Mouse (Mus musculus) heart, adult 18-20 months (tissue): Measurements from ENCODE around the gene Tgfb3. TPM values are rescaled to one million over a fixed set of nuclear protein-coding genes. Genes with fewer than 3 reads are reported as not detected.
A peak's percentile ranks its signal among the peaks of the same experiment; 100 is the strongest.

Source experiments
- DNase-seq, 2 experiments: peaks; one replicate each; pipeline ENCODE4 v3.0.0; 2021 to 2022; ENCODE audit warnings: mixed read lengths in 1 of 2
- long read RNA-seq, 2 experiments: library from polyadenylated mRNA; stranded (forward); transcript quantifications; one replicate each; pipeline ENCODE4 v2.0.0; 2021
- total RNA-seq, 2 experiments: library from RNA; stranded (reverse); gene quantifications; 2 replicates each; pipeline ENCODE4 v1.2.3; 2021

Gene Tgfb3
- 10 to 100 TPM; 13.1 to 13.5 TPM for total RNA-seq
- long read RNA-seq, experiment 1, transcript Tgfb3-201 (7 exons, 3,383 nt): major isoform, 11 of 14 reads
- long read RNA-seq, experiment 1, partial matches to known transcripts: 0 of 14 reads
- long read RNA-seq, experiment 1, other reads (novel, unspliced or antisense): 3 of 14 reads
- long read RNA-seq, experiment 2, transcript Tgfb3-201 (7 exons, 3,383 nt): major isoform, 5 of 7 reads
- long read RNA-seq, experiment 2, partial matches to known transcripts: 1 of 7 reads
- long read RNA-seq, experiment 2, other reads (novel, unspliced or antisense): 1 of 7 reads

DNA sequence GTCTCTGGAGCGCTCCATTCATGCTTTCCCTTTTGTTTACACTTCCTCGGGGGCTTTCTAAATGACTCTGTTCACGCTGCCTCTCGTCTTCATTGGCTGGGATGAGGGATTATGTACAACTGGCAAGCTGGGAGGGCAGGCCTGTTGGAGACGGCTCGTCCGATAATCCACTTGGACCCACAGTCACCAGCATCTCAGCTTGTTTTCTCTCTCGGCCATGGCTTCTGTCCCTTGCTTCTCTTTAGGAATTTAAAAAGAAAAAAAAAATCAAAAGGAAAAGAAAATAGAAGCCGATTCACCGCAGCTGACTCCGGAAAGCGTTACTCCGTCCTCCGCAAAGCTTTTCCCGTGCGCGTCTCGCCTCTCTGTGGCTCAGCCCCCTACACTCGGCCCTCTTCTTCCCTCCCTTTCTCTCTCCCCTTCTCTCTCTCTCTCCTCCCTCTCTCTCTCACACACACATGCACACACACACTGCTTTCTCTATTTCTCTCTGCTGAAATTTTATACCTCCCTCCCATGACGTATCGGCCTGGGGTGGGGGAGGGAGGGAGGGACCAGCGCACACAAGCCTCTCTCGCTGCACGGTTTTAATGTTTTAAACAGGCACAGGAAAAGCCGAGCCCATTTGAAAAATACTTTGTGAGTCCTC is at the start of gene Tgfb3:
Gene Tgfb3 (minus strand): TSS at position 489 of the 649 bp plus-strand sequence.
- DNase-seq: peak; percentile 80 to 81

DNA sequence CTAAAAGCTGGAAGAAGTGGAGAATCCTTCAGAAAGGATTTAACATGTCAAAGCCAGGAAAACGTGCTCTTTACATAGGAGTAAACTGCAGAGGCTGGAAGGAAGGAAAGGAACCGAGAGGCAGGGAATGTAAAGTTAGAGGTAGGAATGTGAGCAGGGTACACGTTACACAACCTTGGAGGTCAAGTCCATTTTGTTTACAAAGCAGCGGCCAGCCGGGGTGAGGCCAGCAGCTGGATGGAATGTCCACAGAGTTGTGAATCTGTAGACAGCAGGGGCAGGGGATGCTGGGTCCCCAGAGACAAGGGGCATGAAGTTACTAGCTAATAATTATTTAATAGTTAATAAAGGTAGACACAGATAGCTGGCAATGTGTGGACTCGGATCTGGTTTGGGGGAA is 49.3 kb upstream of the Tgfb3 start:
- DNase-seq: peak; percentile 50 to 64

DNA sequence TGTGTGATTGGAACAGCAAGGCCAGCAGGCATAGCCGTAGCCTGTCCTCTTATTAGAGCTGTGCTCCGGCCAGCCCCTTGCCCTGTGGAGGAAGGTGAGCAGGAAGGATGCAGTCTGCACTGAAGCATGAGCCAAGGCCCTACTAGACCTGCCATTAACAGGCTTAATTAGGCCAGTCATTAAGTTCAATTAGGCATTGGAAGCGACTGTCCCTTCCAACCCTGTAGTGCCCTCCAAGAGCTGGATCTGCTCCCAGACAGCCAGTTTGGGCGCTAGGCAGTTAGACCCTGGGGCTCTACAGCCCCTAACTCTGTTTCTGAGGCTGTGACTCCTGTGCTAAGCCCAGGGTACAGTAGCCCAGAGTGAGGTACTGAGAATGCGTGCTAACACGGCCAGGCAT is 45.2 kb upstream of the Tgfb3 start:
- DNase-seq: no peak

DNA sequence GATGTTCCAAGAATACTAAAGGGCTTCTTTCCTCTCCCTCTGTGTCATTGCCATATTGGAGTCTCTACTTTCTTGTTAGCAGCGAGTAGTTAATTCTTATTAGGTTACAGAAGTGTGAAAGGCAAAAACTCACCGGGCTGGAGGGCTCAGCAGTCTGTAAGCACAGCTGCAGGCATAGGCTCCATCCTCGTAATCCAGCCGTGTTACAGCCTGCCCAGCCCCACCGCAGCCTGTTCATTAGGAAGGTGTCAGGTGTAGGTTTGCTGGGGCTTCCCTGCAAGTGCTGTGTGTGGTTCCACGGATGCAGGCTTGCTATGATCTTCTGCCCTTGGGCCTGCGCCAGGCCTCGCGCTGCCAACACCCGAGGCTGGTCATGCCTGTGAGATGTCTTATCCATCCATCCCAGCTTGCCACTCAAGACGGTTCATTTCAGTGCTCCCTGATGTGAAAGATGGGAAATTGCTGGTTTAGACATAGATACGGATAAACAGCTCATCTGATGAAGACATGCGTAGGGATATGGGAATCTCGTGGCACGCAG is 37.5 kb upstream of the Tgfb3 start:
- no peak for DNase-seq

DNA sequence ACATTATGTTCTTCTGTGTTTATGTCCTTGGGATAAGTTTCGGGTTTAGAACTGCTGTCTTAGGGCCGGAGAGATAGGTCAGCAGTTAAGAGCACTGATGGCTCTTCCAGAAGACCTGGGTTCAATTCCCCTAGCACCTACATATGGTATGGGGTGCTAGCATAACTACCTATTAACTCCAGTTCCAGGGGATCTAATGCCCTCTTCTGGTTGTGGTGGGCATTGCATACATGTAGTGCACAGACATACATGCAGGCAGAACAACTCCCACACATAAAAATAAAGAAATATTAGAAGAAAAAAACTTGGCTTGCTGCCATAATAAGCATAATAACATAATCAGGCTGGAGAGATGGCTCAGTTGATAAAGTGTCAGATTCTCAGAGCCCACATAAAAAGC is 31.8 kb upstream of the Tgfb3 start:
- DNase-seq: peak in 1 of 2 experiments; percentile 51

DNA sequence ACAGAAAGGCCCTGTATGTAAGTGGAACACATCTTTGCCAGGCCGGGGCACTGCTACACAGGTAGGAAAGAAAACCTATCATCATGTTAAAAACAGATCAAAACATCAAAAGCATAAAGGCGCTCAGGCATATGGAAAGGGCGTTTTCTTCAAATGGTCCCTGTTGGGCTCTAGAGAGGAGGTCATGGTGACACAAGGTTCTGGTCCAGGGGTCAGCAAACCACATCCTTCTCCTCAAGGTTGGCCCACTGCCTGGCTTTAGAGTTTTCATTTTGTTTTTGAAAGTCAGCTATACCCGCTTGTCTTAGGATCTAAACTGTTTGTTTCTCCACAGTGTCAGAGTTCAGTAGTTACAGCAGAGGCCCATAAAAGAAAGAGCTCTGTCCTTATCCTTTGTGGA is 30.7 kb upstream of the Tgfb3 start:
- DNase-seq: no peak

DNA sequence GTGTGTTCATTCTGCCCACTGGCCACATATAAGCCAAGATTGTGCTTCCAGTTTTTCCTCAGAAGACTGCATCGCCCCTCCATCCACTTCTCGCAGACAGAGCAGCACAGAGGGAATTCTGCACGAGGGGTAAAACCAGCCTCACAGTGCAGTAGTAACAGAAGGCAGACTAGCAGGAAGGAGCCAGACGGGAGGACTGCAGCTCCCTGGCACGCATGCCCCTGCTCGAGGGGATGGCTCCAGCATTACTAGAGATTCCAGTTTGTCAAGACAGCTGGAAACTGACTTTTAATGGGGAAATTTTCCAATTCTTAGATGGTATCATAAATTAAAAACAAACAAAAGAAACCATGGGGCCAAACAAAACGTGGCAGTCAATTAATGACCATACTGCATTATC is 28.8 kb upstream of the Tgfb3 start:
- DNase-seq: no peak

DNA sequence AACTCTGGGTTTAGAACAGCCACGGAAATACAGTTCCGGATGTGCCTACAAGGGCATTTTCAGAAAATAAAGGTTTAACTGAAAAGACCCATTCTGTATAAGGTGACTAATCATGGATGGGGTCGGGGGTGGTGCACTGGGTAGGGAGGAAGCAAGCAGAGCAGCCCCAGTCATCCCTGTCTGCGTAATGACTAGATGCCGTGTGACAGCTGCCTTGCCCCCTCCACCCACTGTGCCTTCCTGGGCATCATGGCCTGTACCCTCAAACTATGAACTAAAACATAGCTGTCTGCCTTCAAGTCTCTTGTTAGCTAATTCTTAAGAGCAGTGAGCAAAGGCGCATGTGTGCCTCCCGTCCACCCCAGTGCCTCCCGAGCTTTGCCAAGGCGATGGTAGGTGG is 27.2 kb upstream of the Tgfb3 start:
- no peak for DNase-seq

DNA sequence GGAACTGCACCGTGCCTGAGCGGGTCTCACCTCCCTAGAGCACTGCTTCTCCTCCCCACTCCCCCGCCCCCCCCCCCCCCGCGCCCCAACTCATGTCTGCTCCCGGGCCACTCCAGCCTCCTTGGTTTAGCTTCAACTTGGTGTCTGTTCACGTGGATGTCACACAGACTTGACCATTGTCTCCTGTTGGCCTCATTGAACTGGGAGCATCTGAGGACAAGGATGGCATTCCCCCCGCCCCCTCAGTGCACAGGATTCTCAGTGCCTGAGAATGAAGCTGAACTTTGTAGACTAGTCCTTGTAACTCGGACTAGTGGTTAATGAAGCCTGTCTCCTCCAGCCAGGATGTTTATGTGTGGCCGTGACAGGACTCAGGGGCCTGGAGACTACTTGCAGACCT is 26.7 kb upstream of the Tgfb3 start:
- no peak for DNase-seq

DNA sequence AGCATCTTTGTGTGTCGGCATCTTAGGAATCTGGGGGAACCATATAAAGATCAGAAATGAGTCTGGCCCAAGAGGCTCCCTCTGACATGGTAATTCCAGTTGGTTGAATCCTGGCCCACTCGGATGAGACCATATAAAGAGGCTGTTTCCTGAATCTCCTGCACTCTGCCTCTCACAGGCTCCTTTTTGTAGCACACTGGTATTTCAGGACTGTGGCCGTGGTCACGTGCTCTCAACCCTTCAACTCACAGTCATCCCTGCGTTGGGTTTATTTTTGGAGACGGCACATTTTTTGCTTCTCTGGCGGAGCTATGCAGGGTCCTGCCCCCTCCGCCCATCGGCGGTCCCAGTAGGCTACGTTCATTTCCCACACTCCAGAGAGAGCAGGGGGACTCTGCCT is 25.5 kb upstream of the Tgfb3 start:
- DNase-seq: peak; percentile 58 to 72

DNA sequence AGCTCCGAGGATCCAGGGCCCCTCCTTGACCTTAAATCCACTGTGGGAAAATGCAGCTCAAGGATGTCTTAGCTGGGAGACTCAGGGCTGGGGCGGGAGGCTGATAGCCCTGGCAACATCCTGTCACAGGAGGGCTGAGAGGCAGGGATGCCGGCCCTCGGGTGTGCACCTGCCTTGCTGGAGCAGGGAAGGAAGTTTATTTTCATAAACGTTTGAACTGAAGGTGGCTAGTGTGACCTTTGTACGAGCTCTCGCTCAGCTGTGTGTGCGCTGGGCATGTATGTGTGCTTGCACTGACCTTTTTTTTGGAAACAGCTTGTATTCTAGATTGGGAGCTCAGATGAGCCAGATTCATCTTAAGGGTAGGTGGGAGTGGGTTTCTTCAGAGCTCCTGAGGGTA is 25.0 kb upstream of the Tgfb3 start:
- DNase-seq: peak in 1 of 2 experiments; percentile 22

DNA sequence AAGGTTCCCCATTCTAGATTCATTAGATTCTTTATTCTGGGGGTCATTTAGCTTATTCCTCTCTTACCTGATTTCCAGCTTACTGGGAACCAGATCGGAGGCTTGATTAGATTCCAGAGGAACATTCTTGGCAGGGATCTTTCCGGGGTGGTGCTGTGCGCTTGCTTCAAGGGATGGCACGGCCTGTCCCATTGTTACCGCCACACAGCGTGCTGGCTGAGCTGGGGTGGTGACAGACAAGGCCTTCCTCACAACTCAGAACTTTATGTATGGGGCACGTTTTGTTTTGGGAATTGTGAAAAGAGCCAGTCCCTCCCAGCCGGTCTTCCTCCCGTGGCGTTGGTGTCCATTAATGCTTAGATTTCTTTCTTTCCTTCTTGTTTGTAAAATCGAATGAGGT is 24.6 kb upstream of the Tgfb3 start:
- DNase-seq: peak in 1 of 2 experiments; percentile 25

DNA sequence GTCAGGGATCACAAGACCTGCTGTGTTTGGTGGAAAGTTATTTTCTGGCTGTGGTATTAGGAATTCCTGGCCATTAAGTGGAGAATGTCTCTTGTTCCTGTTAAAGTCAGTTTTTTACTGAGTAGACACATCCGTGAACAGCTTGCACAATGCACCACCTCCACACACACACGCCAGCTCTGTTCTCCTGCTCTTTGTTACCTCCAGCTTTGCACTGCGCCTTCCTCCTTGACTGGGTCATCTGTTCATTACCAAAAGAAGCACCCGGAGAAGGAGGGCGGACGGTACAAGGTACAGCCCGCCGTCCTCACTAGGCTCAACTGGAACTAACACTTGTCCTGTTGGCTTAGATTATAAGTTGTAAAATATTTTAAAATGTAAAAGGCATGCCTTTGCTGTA is 23.8 kb upstream of the Tgfb3 start:
- DNase-seq: no peak

DNA sequence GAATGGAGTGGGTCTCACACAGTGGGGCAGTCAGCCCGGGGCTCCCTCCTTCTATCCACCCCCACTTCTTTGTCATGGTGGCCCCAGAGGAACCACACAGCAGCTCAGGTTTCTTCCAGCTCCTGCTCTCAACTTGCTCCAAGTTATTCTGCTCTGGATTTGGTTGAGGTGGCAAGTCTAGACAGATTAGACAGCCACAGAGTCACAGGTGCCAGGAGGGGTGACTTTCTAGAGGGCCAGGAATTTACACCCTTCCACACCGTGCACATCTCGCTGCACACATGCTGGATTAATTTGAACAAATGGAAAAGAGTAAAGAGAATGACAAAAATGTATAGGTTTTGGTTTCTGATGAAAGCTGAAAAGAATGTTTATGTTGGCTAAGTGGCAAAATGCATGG is 21.9 kb upstream of the Tgfb3 start:
- no peak for DNase-seq

DNA sequence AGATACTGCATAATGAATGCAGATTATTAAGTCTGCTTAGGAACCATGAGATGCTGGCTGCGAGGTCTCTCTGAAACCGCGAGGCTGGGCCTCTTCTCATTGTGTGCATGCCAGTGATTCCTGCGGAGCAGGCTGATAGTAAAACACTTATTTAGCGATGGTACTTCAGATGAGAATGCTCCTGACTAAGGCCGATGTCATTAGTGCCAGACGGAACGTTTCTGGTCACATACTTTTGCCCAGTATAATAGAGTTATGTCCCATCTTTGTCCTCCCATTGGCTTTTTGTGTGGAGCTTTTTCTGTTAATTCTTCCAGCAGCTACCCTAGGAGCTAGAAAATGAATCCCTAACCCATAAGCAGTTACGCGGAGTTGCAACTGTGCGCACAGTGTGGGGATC is 18.9 kb upstream of the Tgfb3 start:
- no peak for DNase-seq

DNA sequence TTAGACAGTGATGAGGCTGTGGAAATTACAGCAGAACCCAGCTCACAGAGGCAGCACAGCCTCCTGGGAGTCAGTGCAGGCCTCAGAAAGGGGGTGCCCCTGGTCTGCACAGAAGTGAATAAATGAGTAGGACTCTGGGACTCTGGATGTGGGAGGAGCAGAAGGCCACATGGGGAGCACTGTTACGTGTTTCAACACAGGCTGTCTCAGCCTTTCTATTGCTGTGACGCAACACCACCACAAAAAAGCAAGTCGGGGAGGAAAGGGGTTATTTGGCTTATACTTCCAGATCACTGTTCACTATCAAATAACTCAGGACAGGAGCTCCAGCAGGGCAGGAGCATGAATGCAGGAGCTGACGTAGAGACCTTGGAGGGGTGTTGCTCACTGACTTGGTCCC is 17.0 kb upstream of the Tgfb3 start:
- no peak for DNase-seq

DNA sequence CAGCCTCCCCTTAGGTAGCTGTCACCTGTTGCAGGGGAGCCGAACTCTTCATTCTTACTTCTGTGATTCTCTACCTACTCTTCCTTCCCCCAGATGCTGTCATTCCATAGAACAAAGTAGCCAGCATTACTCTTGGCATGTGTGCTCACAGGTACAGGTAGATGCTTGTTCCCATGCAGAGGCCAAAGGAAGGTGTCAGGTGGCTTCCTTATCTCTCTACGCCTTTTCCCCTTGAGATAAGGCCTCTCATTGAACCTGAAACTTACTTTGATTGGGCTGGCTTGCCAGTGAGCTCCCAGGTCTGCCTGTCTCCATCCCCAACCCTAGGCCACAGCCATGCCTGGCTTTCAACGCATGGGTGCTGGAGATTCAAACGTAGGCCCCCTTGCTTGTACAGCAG is 15.2 kb upstream of the Tgfb3 start:
- no peak for DNase-seq

DNA sequence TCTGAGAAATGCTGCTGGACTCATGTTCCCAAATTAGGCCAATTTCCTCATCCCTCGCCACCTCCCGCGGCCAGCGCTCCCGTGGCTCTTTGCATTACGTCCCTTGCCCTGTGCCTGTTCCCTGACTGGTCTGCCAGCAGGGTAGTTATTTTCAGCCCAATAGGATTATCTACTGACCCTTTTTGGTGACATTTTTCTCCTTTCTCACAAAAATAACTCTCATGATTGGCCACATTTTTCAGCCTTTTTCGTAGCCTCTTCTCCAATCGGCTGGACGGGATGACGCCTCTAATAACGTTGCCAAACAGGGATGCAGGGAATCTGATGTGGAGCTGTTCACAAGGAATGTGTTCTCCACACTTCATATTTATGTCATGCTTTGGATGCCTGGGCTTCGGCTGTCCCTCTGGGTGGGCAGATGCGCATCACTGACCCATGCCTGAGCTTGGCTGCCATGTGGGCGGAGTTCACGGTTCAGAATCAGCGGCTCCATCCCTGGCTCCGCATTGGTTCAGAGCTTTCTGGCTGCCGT is 12.8 kb upstream of the Tgfb3 start:
- DNase-seq: peak; percentile 68 to 81

DNA sequence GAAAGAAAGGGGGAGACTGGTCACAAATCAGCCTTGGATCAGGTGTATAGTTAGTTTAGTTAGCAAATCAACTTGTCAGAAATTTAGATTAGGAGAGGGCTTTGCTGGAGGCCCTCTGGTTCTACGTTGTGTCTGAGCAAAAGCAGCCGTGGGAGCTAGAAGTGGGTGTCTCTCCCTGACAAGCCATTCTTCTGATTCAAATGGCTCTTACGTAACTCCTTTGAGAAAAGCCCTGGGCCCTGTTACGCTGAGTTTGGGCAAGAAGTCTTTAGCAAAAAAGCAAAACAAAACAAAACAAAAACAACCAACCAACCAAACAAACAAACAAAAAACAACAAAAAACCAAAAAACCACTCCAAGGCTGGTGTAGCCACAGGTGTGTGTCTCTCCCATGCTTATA is 11.9 kb upstream of the Tgfb3 start:
- DNase-seq: peak in 1 of 2 experiments; percentile 24

DNA sequence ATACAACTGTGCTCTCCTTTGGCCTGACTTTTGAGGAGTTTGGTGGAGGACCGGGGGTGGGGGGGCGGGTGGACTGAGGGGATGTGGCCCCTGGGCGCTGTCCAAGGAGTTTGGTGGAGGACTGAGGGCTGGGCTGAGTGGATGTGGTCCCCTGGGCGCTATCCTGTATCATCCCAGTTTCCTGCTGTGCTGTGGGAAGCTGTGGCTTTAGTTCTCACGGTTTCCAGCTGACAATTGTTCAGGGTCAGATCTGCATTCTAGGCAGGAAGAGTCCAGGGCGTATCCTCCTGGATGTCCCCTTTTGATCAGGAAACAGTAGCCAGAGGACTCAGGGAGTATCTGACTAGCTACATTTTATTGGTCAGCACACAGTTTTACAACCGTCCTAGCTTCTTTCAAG is 9.2 kb upstream of the Tgfb3 start:
- peak; percentile 41 to 83 for DNase-seq

DNA sequence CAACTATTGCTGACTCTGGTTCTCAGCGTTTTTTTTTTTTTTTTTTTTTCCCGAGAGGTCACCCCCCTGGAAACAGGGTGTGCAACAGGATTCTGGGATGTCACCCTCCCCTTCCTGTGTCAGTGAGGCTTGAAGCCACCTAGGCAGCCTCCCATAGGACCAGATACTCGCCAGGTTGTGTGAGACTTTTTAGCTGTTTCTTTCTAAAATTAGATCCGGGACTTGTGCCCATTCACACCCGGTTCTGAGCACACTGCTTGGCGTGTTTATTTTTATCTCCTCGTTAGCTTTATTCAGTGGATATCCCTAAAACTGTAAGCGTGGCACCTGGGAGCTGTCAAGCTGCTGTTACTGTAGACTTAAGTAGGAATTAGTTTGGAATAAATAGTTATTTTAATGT is 7.7 kb upstream of the Tgfb3 start:
- peak; percentile 54 to 69 for DNase-seq

DNA sequence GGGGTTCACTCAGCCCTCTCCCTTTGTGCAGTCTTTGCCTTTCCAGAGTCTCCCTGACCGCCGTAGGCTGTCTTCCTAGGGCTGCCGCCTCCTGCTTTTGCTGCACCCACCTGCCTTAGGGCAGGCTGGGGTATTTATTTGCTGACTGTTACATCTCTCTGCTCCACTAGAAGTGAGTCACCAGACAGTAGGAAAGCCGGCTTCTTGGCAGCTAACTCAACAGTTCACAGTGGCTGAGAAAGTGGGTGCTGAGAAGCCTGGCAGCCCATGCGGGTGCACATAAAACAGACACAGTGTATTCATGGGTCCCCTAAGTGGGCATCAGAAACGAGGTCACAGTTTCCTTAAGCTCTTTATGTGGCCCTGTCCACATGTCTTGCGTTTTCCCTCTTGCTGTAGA is 7.0 kb upstream of the Tgfb3 start:
- no peak for DNase-seq

DNA sequence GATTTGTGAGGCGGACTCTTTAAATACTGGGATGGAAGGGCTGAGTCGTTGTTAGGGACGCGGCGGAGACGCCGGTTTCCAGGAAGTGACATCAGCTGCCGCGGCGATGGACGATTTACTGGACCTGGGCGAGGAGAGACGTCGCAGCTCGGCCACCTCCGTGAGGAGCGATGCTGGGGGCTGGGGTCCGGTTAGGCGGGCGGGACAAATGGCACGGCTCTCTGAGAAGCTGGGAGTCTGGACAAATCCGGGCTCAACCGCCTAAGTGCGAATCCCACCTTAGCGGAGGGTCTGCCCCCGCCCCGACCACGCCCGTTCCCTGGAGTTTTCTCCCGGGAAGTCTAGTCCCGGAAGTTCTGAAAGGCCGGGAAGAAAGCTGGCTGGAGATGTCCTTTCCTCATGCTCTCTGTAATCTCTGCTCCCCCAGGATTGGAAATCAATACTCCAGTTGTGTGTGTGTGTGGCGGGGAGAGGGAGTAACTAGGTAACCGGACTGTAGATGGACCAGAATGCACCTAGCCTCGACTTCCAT is 3.7 kb upstream of the Tgfb3 start, which contains the start of gene Ift43:
Gene Ift43 (plus strand): TSS at position 61 of the 532 bp plus-strand sequence.
- DNase-seq: peak; percentile 89 to 92
